Mouse (Mus musculus): Measurements from ENCODE around the gene Specc1l. TPM values are rescaled to one million over a fixed set of nuclear protein-coding genes. Genes with fewer than 3 reads are reported as not detected.

The Specc1l gene
- polyA plus RNA-seq (2015; fragmentation: Nextera tagmentation; extraction: Ambion mirVana): 20.4 and 25.8 TPM in 2 replicates

GRCm38 (mm10) chr10:75211807-75212645, at the start of gene Specc1l:
Specc1l (plus strand) TSS chr10:75212073.
- Histone ChIP-seq H3K9ac (ENCODE audit: low read length) (peak within 1 kb of the TSS; percentile 95), H3K4me1 (ENCODE audit: control insufficient read depth, insufficient read depth, low read length) (peaks cover 11% of the 10 kb centered on the region), H3K27ac (ENCODE audit: low read length) (peak within 1 kb of the TSS; percentile 98), H3K9me3 (replicated peaks; ENCODE audit: control insufficient read depth, low read length) (no peaks in the 10 kb centered on the region), H3K27me3 (ENCODE audit: control insufficient read depth, insufficient read depth, low read length) (no peaks in the 10 kb centered on the region), H3K36me3 (ENCODE audit: control insufficient read depth, insufficient read depth) (no peaks in the 10 kb centered on the region), H3K4me3 (ENCODE audit: low read length) (peak within 1 kb of the TSS; percentile 69), H3K4me2 (ENCODE audit: low read depth, low read length) (peak within 1 kb of the TSS; percentile 85)
- ATAC-seq (replicated peaks; ENCODE audit: extremely low read depth, insufficient read depth, low FRiP score): peak; percentile 99
- WGBS: under 1% methylated on average over 37 of the region's 80 CpGs

DNA sequence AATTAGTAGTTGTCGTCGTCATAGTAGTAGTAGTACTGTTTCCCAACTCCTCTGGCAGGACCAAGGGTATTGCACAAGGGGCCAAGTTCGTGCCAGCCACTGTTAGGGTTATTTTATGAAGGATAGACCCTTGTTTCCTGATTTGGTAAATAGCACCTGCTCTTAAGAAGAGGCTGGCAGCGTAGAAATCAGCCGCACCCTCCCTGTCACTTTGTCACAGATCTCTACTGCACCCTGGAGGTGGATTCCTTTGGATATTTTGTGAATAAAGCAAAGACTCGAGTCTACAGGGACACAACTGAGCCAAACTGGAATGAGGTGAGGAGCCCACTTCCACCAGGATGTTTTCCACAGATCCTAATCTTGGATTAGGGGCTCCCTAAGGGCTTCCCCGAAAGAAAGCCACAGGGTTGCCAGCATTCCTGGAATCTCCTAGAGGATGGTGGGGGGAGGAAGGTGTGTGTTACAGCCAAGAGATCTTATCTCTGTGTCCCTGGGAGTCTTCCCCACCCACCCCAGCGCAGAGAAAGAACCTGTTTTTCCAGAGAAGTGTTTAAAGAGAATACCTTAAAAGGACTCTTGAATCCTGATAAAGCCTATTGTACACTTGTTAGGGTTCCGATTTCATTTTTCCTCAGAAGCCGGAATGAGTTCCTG, 45.9 kb upstream of the Specc1l start:
- Histone ChIP-seq H3K27ac (ENCODE audit: low read length) (no peak overlapping the region), H3K4me2 (ENCODE audit: low read depth, low read length) (no peak overlapping the region), H3K4me1 (ENCODE audit: control insufficient read depth, insufficient read depth, low read length) (peaks cover 10% of the 10 kb centered on the region), H3K36me3 (ENCODE audit: control insufficient read depth, insufficient read depth) (peaks cover 26% of the 10 kb centered on the region), H3K27me3 (ENCODE audit: control insufficient read depth, insufficient read depth, low read length) (no peaks in the 10 kb centered on the region), H3K9ac (ENCODE audit: low read length) (no peak overlapping the region), H3K9me3 (replicated peaks; ENCODE audit: control insufficient read depth, low read length) (no peaks in the 10 kb centered on the region), H3K4me3 (ENCODE audit: low read length) (no peak overlapping the region)
- WGBS: 66% methylated on average over 10 of the region's 10 CpGs
- no peak for ATAC-seq (replicated peaks; ENCODE audit: extremely low read depth, insufficient read depth, low FRiP score)

- Histone ChIP-seq H3K27ac (ENCODE audit: low read length) (no peak overlapping the region), H3K9me3 (replicated peaks; ENCODE audit: control insufficient read depth, low read length) (no peaks in the 10 kb centered on the region), H3K4me1 (ENCODE audit: control insufficient read depth, insufficient read depth, low read length) (peaks cover 13% of the 10 kb centered on the region), H3K36me3 (ENCODE audit: control insufficient read depth, insufficient read depth) (peaks cover 25% of the 10 kb centered on the region), H3K4me2 (ENCODE audit: low read depth, low read length) (no peak overlapping the region), H3K4me3 (ENCODE audit: low read length) (no peak overlapping the region), H3K27me3 (ENCODE audit: control insufficient read depth, insufficient read depth, low read length) (no peaks in the 10 kb centered on the region), H3K9ac (ENCODE audit: low read length) (no peak overlapping the region)
- no peak for ATAC-seq (replicated peaks; ENCODE audit: extremely low read depth, insufficient read depth, low FRiP score)
- 82% methylated on average over 4 of the region's 4 CpGs for WGBS
Observed at GRCm38 (mm10) chr10:75166601-75167000, 45.3 kb upstream of the Specc1l start.

DNA sequence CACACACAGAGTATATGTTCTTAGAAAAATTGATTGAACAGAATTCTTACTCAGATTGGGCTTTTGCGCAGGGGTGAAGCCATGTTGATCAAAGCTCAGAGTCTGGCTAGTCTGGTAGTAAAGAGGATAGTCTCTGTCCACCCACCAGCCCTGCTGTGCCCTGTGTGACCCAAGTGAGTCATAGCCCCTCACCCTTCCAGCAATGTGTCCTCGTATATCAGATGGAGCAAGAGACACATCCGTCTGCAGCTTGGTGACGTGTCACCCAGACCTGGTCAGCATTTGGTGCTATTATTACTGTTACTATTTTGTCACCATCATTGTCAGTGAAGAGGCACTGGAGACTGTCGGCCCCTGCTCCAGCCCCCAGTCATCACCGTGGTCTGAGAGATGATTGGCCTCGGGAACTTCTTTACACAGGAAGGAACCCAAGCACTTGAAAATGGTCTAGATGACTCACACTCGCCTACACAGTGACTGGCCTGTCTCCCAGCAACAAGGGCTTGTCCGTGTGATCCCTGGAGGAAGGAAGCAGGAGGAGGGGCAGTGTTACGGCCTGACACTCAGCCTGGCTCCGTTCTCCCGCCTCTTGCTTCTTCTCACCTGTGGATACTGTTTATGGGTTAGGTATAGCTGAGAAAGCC, 41.5 kb upstream of the Specc1l start:
- Histone ChIP-seq H3K9me3 (replicated peaks; ENCODE audit: control insufficient read depth, low read length) (no peaks in the 10 kb centered on the region), H3K27me3 (ENCODE audit: control insufficient read depth, insufficient read depth, low read length) (no peaks in the 10 kb centered on the region), H3K4me3 (ENCODE audit: low read length) (no peak overlapping the region), H3K4me1 (ENCODE audit: control insufficient read depth, insufficient read depth, low read length) (peaks cover 35% of the 10 kb centered on the region), H3K27ac (ENCODE audit: low read length) (peak overlapping the region; percentile 65), H3K36me3 (ENCODE audit: control insufficient read depth, insufficient read depth) (0 out of 2 replicates have a peak, but pooled peaks cover 6% of the 10 kb centered on the region), H3K4me2 (ENCODE audit: low read depth, low read length) (peak overlapping the region; percentile 39), H3K9ac (ENCODE audit: low read length) (no peak overlapping the region)
- WGBS: 26% methylated on average over 12 of the region's 12 CpGs
- peak; percentile 80 for ATAC-seq (replicated peaks; ENCODE audit: extremely low read depth, insufficient read depth, low FRiP score)

DNA sequence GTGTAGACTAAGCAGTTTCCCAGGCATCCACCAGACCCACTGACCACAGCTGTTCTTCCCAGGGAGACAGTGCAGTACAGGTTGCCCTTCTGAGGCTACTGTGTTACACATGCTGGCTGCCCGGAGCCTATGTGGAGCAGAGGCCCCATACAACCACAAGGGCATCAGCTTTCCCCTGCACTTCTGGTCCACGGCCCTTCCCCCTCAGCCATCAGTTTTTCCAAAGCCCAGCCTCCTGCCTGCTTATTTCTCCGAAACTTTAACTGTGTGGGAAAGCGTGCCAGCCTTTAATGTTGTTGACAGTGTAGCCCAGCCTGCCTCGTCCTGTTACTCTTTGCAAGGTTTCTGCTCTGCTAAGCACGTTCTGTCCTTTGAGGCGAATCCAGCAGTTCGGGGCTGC, 38.8 kb upstream of the Specc1l start:
- Histone ChIP-seq H3K36me3 (ENCODE audit: control insufficient read depth, insufficient read depth) (peaks cover 19% of the 10 kb centered on the region), H3K9me3 (replicated peaks; ENCODE audit: control insufficient read depth, low read length) (no peaks in the 10 kb centered on the region), H3K27me3 (ENCODE audit: control insufficient read depth, insufficient read depth, low read length) (no peaks in the 10 kb centered on the region), H3K27ac (ENCODE audit: low read length) (peak overlapping the region; percentile 85), H3K4me3 (ENCODE audit: low read length) (no peak overlapping the region), H3K4me2 (ENCODE audit: low read depth, low read length) (peak overlapping the region; percentile 62; the same call in 1 of the 2 replicates), H3K9ac (ENCODE audit: low read length) (0 out of 2 replicates have a peak overlapping the region, but pooled peaks have one; percentile 5), H3K4me1 (ENCODE audit: control insufficient read depth, insufficient read depth, low read length) (peaks cover 35% of the 10 kb centered on the region)
- WGBS: 46% methylated on average over 8 of the region's 8 CpGs
- no peak for ATAC-seq (replicated peaks; ENCODE audit: extremely low read depth, insufficient read depth, low FRiP score)

GRCm38 (mm10) chr10:75173712-75174111, 38.2 kb upstream of the Specc1l start:
- Histone ChIP-seq H3K4me1 (ENCODE audit: control insufficient read depth, insufficient read depth, low read length) (peaks cover 35% of the 10 kb centered on the region), H3K9ac (ENCODE audit: low read length) (peak overlapping the region; percentile 71), H3K27ac (ENCODE audit: low read length) (peak overlapping the region; percentile 85), H3K4me2 (ENCODE audit: low read depth, low read length) (peak overlapping the region; percentile 62), H3K9me3 (replicated peaks; ENCODE audit: control insufficient read depth, low read length) (no peaks in the 10 kb centered on the region), H3K27me3 (ENCODE audit: control insufficient read depth, insufficient read depth, low read length) (no peaks in the 10 kb centered on the region), H3K36me3 (ENCODE audit: control insufficient read depth, insufficient read depth) (peaks cover 23% of the 10 kb centered on the region), H3K4me3 (ENCODE audit: low read length) (peak overlapping the region; percentile 36)
- peak; percentile 60 for ATAC-seq (replicated peaks; ENCODE audit: extremely low read depth, insufficient read depth, low FRiP score)
- 36% methylated on average over 12 of the region's 12 CpGs for WGBS

GRCm38 (mm10) chr10:75176494-75176893, 35.4 kb upstream of the Specc1l start:
- peaks cover 42% of the 10 kb centered on the region for H3K36me3 ChIP-seq (ENCODE audit: control insufficient read depth, insufficient read depth)
- H3K27me3 ChIP-seq (ENCODE audit: control insufficient read depth, insufficient read depth, low read length): no peaks in the 10 kb centered on the region
- WGBS: 52% methylated on average over 8 of the region's 8 CpGs
- peaks cover 22% of the 10 kb centered on the region for H3K4me1 ChIP-seq (ENCODE audit: control insufficient read depth, insufficient read depth, low read length)
- no peak overlapping the region for H3K4me3 ChIP-seq (ENCODE audit: low read length)
- no peaks in the 10 kb centered on the region for H3K9me3 ChIP-seq (replicated peaks; ENCODE audit: control insufficient read depth, low read length)
- no peak overlapping the region for H3K4me2 ChIP-seq (ENCODE audit: low read depth, low read length)
- no peak for ATAC-seq (replicated peaks; ENCODE audit: extremely low read depth, insufficient read depth, low FRiP score)
- H3K9ac ChIP-seq (ENCODE audit: low read length): no peak overlapping the region
- no peak overlapping the region for H3K27ac ChIP-seq (ENCODE audit: low read length)

DNA sequence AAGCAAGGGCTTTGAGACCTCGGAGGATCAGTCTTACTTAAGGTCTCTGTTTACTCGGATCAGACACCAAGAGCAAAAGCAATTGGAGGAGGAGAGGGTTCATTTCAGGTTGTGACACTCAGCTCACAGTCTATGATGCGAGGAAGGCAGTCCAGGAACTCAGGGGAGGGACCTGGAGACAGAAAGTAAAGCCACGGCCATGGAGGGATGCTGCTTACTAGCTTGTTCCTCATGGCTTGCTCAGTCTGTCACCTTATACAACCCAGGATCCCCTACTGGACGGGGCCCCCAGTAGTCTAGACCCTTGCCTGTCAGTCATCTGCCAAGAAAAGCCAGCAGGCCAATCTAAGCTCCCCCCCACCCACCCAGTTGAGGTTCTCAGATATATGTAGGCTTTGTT, 33.0 kb upstream of the Specc1l start:
- Histone ChIP-seq H3K4me2 (ENCODE audit: low read depth, low read length) (no peak overlapping the region), H3K4me1 (ENCODE audit: control insufficient read depth, insufficient read depth, low read length) (peaks cover 14% of the 10 kb centered on the region), H3K4me3 (ENCODE audit: low read length) (no peak overlapping the region), H3K9me3 (replicated peaks; ENCODE audit: control insufficient read depth, low read length) (no peaks in the 10 kb centered on the region), H3K36me3 (ENCODE audit: control insufficient read depth, insufficient read depth) (peaks cover 48% of the 10 kb centered on the region), H3K27ac (ENCODE audit: low read length) (no peak overlapping the region), H3K27me3 (ENCODE audit: control insufficient read depth, insufficient read depth, low read length) (no peaks in the 10 kb centered on the region), H3K9ac (ENCODE audit: low read length) (no peak overlapping the region)
- no peak for ATAC-seq (replicated peaks; ENCODE audit: extremely low read depth, insufficient read depth, low FRiP score)
- 89% methylated on average over 5 of the region's 5 CpGs for WGBS

All from heart, embryonic 16.5 days (tissue).